Mouse (Mus musculus) kidney, embryonic 15.5 days (tissue): ENCODE results near the gene Col4a3. TPM values are rescaled to one million over a fixed set of nuclear protein-coding genes. Genes with fewer than 3 reads are reported as not detected.
A peak's percentile ranks its signal among the peaks of the same experiment; 100 is the strongest.

Experiments used
- ATAC-seq: fragments of 200-750 bp; cut with Nextera tagmentation; replicated peaks from 2 replicates; pipeline ENCODE4 v1.8.0; 2017; ENCODE audit warnings: moderate TSS enrichment; ENCODE audit not compliant: low FRiP score
- H3K27ac ChIP-seq: fragments of 300-500 bp; sonication (generic); 2 replicates; pipeline ENCODE4 v1.5.1; 2015; ENCODE audit warnings: mild to moderate bottlenecking, inconsistent platforms
- H3K27me3 ChIP-seq: fragments of 300-500 bp; sonication (generic); 2 replicates; pipeline ENCODE4 v1.6.1; 2015; ENCODE audit warnings: inconsistent platforms
- H3K36me3 ChIP-seq: fragments of 300-500 bp; sonication (generic); 2 replicates; pipeline ENCODE4 v1.6.1; 2015; ENCODE audit warnings: inconsistent platforms
- H3K4me1 ChIP-seq: fragments of 300-500 bp; sonication (generic); 2 replicates; pipeline ENCODE4 v1.6.1; 2015; ENCODE audit warnings: inconsistent platforms
- H3K4me2 ChIP-seq: fragments of 300-500 bp; sonication (generic); 2 replicates; pipeline ENCODE4 v1.6.1; 2015; ENCODE audit warnings: moderate library complexity, mild to moderate bottlenecking, inconsistent platforms
- H3K4me3 ChIP-seq: fragments of 300-500 bp; sonication (generic); replicated peaks from 2 replicates; pipeline ENCODE4 v1.5.1; 2015; ENCODE audit warnings: mild to moderate bottlenecking, inconsistent platforms
- H3K9ac ChIP-seq: fragments of 300-500 bp; sonication (generic); 2 replicates; pipeline ENCODE4 v1.6.1; 2015; ENCODE audit warnings: mild to moderate bottlenecking, inconsistent platforms
- H3K9me3 ChIP-seq: fragments of 300-500 bp; sonication (generic); replicated peaks from 2 replicates; pipeline ENCODE4 v1.6.1; 2016; ENCODE audit warnings: inconsistent platforms
- WGBS: fragments of 180-500 bp; shearing (Covaris S2); methylation state at CpG from one replicate; pipeline ENCODE4 v1.1.7; 2015; ENCODE audit warnings: mixed read lengths; 5-methylcytosine and 5-hydroxymethylcytosine counted together
- polyA plus RNA-seq: library from polyadenylated mRNA; unstranded; fragments of >200 nt; fragmentation: Nextera tagmentation; extraction: Ambion mirVana; gene quantifications from 2 replicates; pipeline ENCODE4 v1.2.1, GENCODE M21; 2015

Gene Col4a3
- polyA plus RNA-seq, 1 experiment from 2014 or later, result 2.8 TPM

- Histone ChIP-seq H3K4me1 (peaks cover 12% of the 10 kb centered on the region), H3K4me2 (no peak overlapping the region), H3K36me3 (no peaks in the 10 kb centered on the region), H3K27me3 (no peaks in the 10 kb centered on the region), H3K27ac (no peak overlapping the region), H3K4me3 (no peak overlapping the region), H3K9ac (no peak overlapping the region), H3K9me3 (no peaks in the 10 kb centered on the region)
- WGBS, result 95% methylated on average over 7 of the region's 7 CpGs
- peak; percentile 46; the same call in 1 of the 2 replicates for ATAC-seq
Measured at GRCm38 (mm10) chr1:82637414-82637813, 50.7 kb downstream of the Col4a3 start.

GRCm38 (mm10) chr1:82638428-82638827, 51.7 kb downstream of the Col4a3 start:
- Histone ChIP-seq H3K9ac (no peak overlapping the region), H3K36me3 (no peaks in the 10 kb centered on the region), H3K4me2 (no peak overlapping the region), H3K27me3 (no peaks in the 10 kb centered on the region), H3K27ac (no peak overlapping the region), H3K9me3 (no peaks in the 10 kb centered on the region), H3K4me3 (no peak overlapping the region), H3K4me1 (peaks cover 12% of the 10 kb centered on the region)
- no peak for ATAC-seq
- WGBS, result 88% methylated on average over 2 of the region's 2 CpGs

- Histone ChIP-seq H3K4me2 (peak overlapping the region; percentile 53), H3K27ac (no peak overlapping the region), H3K4me3 (peak overlapping the region; percentile 29), H3K4me1 (0 out of 2 replicates have a peak, but pooled peaks cover 6% of the 10 kb centered on the region), H3K27me3 (no peaks in the 10 kb centered on the region), H3K9ac (no peak overlapping the region), H3K36me3 (no peaks in the 10 kb centered on the region), H3K9me3 (no peaks in the 10 kb centered on the region)
- 0 out of 2 replicates have a peak, but pooled peaks have one; percentile 29 for ATAC-seq
- WGBS, result 29% methylated on average over 18 of the region's 18 CpGs
Measured at GRCm38 (mm10) chr1:82641316-82641987, 54.7 kb downstream of the Col4a3 start.

GRCm38 (mm10) chr1:82647989-82648388, 61.3 kb downstream of the Col4a3 start:
- 66% methylated on average over 10 of the region's 10 CpGs for WGBS
- Histone ChIP-seq H3K27me3 (no peaks in the 10 kb centered on the region), H3K4me3 (no peak overlapping the region), H3K36me3 (no peaks in the 10 kb centered on the region), H3K4me2 (no peak overlapping the region), H3K9ac (no peak overlapping the region), H3K4me1 (no peaks in the 10 kb centered on the region), H3K9me3 (no peaks in the 10 kb centered on the region), H3K27ac (no peak overlapping the region)
- no peak for ATAC-seq

- Histone ChIP-seq H3K4me2 (no peak overlapping the region), H3K9ac (no peak overlapping the region), H3K36me3 (no peaks in the 10 kb centered on the region), H3K27ac (no peak overlapping the region), H3K4me3 (no peak overlapping the region), H3K4me1 (no peaks in the 10 kb centered on the region), H3K27me3 (no peaks in the 10 kb centered on the region), H3K9me3 (no peaks in the 10 kb centered on the region)
- 76% methylated on average over 4 of the region's 4 CpGs for WGBS
- no peak for ATAC-seq
Measured at GRCm38 (mm10) chr1:82650868-82651267, 64.1 kb downstream of the Col4a3 start.

- ATAC-seq, result no peak; the same call in 1 of the 2 replicates
- WGBS, result 49% methylated on average over 7 of the region's 7 CpGs
- Histone ChIP-seq H3K27me3 (no peaks in the 10 kb centered on the region), H3K4me1 (no peaks in the 10 kb centered on the region), H3K9me3 (no peaks in the 10 kb centered on the region), H3K27ac (no peak overlapping the region), H3K4me2 (no peak overlapping the region), H3K9ac (no peak overlapping the region), H3K4me3 (no peak overlapping the region), H3K36me3 (no peaks in the 10 kb centered on the region)
Measured at GRCm38 (mm10) chr1:82654046-82654445, 67.3 kb downstream of the Col4a3 start.

- H3K4me2 ChIP-seq, result no peak overlapping the region
- no peaks in the 10 kb centered on the region for H3K9me3 ChIP-seq
- ATAC-seq, result no peak
- H3K4me1 ChIP-seq, result no peaks in the 10 kb centered on the region
- no peaks in the 10 kb centered on the region for H3K36me3 ChIP-seq
- H3K4me3 ChIP-seq, result no peak overlapping the region
- H3K27ac ChIP-seq, result no peak overlapping the region
- WGBS, result 59% methylated on average over 3 of the region's 3 CpGs
- H3K27me3 ChIP-seq, result no peaks in the 10 kb centered on the region
- no peak overlapping the region for H3K9ac ChIP-seq
Measured at GRCm38 (mm10) chr1:82656452-82656851, 69.7 kb downstream of the Col4a3 start.

GRCm38 (mm10) chr1:82662269-82662668, 75.5 kb downstream of the Col4a3 start:
- H3K9me3 ChIP-seq, result no peaks in the 10 kb centered on the region
- 85% methylated on average over 2 of the region's 2 CpGs for WGBS
- H3K4me2 ChIP-seq, result no peak overlapping the region
- no peak overlapping the region for H3K9ac ChIP-seq
- no peaks in the 10 kb centered on the region for H3K36me3 ChIP-seq
- no peak for ATAC-seq
- H3K4me3 ChIP-seq, result no peak overlapping the region
- no peak overlapping the region for H3K27ac ChIP-seq
- H3K27me3 ChIP-seq, result no peaks in the 10 kb centered on the region
- no peaks in the 10 kb centered on the region for H3K4me1 ChIP-seq

- no peaks in the 10 kb centered on the region for H3K27me3 ChIP-seq
- H3K4me3 ChIP-seq, result no peak overlapping the region
- WGBS, result 43% methylated on average over 2 of the region's 2 CpGs
- no peaks in the 10 kb centered on the region for H3K36me3 ChIP-seq
- H3K9ac ChIP-seq, result no peak overlapping the region
- H3K4me2 ChIP-seq, result no peak overlapping the region
- no peaks in the 10 kb centered on the region for H3K4me1 ChIP-seq
- ATAC-seq, result no peak
- H3K27ac ChIP-seq, result no peak overlapping the region
- no peaks in the 10 kb centered on the region for H3K9me3 ChIP-seq
Measured at GRCm38 (mm10) chr1:82663522-82663921, 76.8 kb downstream of the Col4a3 start.

- Histone ChIP-seq H3K4me3 (no peak overlapping the region), H3K4me1 (no peaks in the 10 kb centered on the region), H3K27ac (no peak overlapping the region), H3K9ac (no peak overlapping the region), H3K27me3 (no peaks in the 10 kb centered on the region), H3K9me3 (no peaks in the 10 kb centered on the region), H3K4me2 (no peak overlapping the region), H3K36me3 (no peaks in the 10 kb centered on the region)
- WGBS, result 76% methylated on average over 5 of the region's 5 CpGs
- ATAC-seq, result no peak
Measured at GRCm38 (mm10) chr1:82686328-82686727, 99.6 kb downstream of the Col4a3 start.

GRCm38 (mm10) chr1:82686866-82687265, 100.1 kb downstream of the Col4a3 start:
- WGBS, result 91% methylated on average over 2 of the region's 2 CpGs
- ATAC-seq, result no peak

GRCm38 (mm10) chr1:82687931-82688330, 101.2 kb downstream of the Col4a3 start:
- 88% methylated on average over 6 of the region's 6 CpGs for WGBS
- no peak overlapping the region for H3K4me2 ChIP-seq
- H3K9me3 ChIP-seq, result no peaks in the 10 kb centered on the region
- no peak overlapping the region for H3K4me3 ChIP-seq
- no peak for ATAC-seq
- H3K4me1 ChIP-seq, result no peaks in the 10 kb centered on the region
- H3K9ac ChIP-seq, result no peak overlapping the region
- H3K27me3 ChIP-seq, result no peaks in the 10 kb centered on the region
- H3K36me3 ChIP-seq, result no peaks in the 10 kb centered on the region
- no peak overlapping the region for H3K27ac ChIP-seq

More at GRCm38 (mm10) chr1:82686866-82687265, 100.1 kb downstream of the Col4a3 start:
- Histone ChIP-seq H3K27ac (no peak overlapping the region), H3K4me2 (no peak overlapping the region), H3K4me3 (no peak overlapping the region), H3K9ac (no peak overlapping the region), H3K4me1 (no peaks in the 10 kb centered on the region), H3K36me3 (no peaks in the 10 kb centered on the region), H3K27me3 (no peaks in the 10 kb centered on the region), H3K9me3 (no peaks in the 10 kb centered on the region)

GRCm38 (mm10) chr1:82695915-82696314, 109.2 kb downstream of the Col4a3 start:
- 42% methylated on average over 3 of the region's 3 CpGs for WGBS
- H3K27ac ChIP-seq, result no peak overlapping the region
- no peaks in the 10 kb centered on the region for H3K36me3 ChIP-seq
- no peak for ATAC-seq
- H3K9me3 ChIP-seq, result no peaks in the 10 kb centered on the region
- H3K4me2 ChIP-seq, result no peak overlapping the region
- no peaks in the 10 kb centered on the region for H3K27me3 ChIP-seq
- H3K4me3 ChIP-seq, result no peak overlapping the region
- no peak overlapping the region for H3K9ac ChIP-seq
- H3K4me1 ChIP-seq, result no peaks in the 10 kb centered on the region
